Mouse (Mus musculus): Measurements from ENCODE around the gene Tmem203. TPM values are rescaled to one million over a fixed set of nuclear protein-coding genes. Genes with fewer than 3 reads are reported as not detected.

Gene Tmem203
- polyA plus RNA-seq, 1 experiment from 2014 or later: 16.3 TPM

GRCm38 (mm10) chr2:25227406-25227805, 27.8 kb upstream of the Tmem203 start:
- Histone ChIP-seq H3K4me1 (ENCODE audit: control insufficient read depth in 2 of 2, insufficient read depth in 2 of 2, low read length in 2 of 2) (peaks cover 5 to 21% of the 10 kb centered on the region in 2 experiments), H3K27me3 (ENCODE audit: control insufficient read depth, insufficient read depth, low read length) (peaks cover 22% of the 10 kb centered on the region), H3K36me3 (ENCODE audit: control insufficient read depth, insufficient read depth, low read length) (peaks cover 6% of the 10 kb centered on the region; the same call in 1 of the 2 replicates), H3K4me2 (ENCODE audit: low read length) (no peak overlapping the region), H3K9me3 (ENCODE audit: control insufficient read depth, low read length) (no peaks in the 10 kb centered on the region), H3K4me3 (ENCODE audit: control insufficient read depth in 1 of 2, insufficient read depth in 1 of 2, low read depth in 1 of 2, low read length in 2 of 2) (no peak overlapping the region), H3K9ac (ENCODE audit: low read length) (no peak overlapping the region), H3K27ac (replicated peaks in 1 of 2; ENCODE audit: control insufficient read depth in 1 of 2, insufficient read depth in 1 of 2, low read depth in 2 of 2, low read length in 2 of 2) (no peak overlapping the region)
- ATAC-seq (ENCODE audit: insufficient number of reproducible peaks, insufficient read depth, low FRiP score, low read depth): no peak
- 92% methylated on average over 4 of the region's 4 CpGs for WGBS

DNA sequence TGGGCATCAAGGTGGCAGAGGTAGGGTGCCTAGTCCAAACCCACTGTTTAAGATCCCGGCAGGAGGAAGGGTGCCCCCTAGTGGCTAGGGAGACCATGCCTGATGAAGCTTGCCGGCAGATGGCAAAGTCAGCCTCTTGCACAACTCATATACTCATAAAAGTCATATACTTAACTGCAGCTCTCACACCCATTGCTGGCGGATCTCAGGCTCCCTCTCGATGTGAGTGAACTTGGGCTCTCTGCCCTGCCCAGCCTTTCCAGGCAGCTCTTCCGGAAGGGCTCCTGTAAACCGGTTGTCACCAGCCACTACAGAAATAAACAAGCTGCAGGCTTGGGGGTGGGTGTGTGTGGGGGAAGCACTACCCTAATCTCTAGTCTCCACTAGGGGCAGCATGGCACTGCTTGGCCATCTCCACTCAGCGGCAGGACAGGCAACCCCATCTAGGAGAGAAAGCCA, 26.8 kb upstream of the Tmem203 start:
- under 1% methylated on average over 7 of the region's 7 CpGs for WGBS
- Histone ChIP-seq H3K9ac (ENCODE audit: low read length) (peak overlapping the region; percentile 55), H3K27me3 (ENCODE audit: control insufficient read depth, insufficient read depth, low read length) (peaks cover 22% of the 10 kb centered on the region), H3K9me3 (ENCODE audit: control insufficient read depth, low read length) (no peaks in the 10 kb centered on the region), H3K4me3 (ENCODE audit: control insufficient read depth in 1 of 2, insufficient read depth in 1 of 2, low read depth in 1 of 2, low read length in 2 of 2) (peak overlapping the region; percentile 26 to 32), H3K4me2 (ENCODE audit: low read length) (peak overlapping the region; percentile 62), H3K27ac (replicated peaks in 1 of 2; ENCODE audit: control insufficient read depth in 1 of 2, insufficient read depth in 1 of 2, low read depth in 2 of 2, low read length in 2 of 2) (peak overlapping the region; percentile 65 to 73), H3K36me3 (ENCODE audit: control insufficient read depth, insufficient read depth, low read length) (peaks cover 1% of the 10 kb centered on the region; the same call in 1 of the 2 replicates), H3K4me1 (ENCODE audit: control insufficient read depth in 2 of 2, insufficient read depth in 2 of 2, low read length in 2 of 2) (peaks cover 3 to 18% of the 10 kb centered on the region in 2 experiments)
- ATAC-seq (ENCODE audit: insufficient number of reproducible peaks, insufficient read depth, low FRiP score, low read depth): 0 out of 2 replicates have a peak, but pooled peaks have one; percentile 16

GRCm38 (mm10) chr2:25228995-25229530, 26.2 kb upstream of the Tmem203 start:
- Histone ChIP-seq H3K9ac (ENCODE audit: low read length) (no peak overlapping the region), H3K9me3 (ENCODE audit: control insufficient read depth, low read length) (no peaks in the 10 kb centered on the region), H3K4me3 (ENCODE audit: control insufficient read depth in 1 of 2, insufficient read depth in 1 of 2, low read depth in 1 of 2, low read length in 2 of 2) (no peak overlapping the region), H3K4me1 (ENCODE audit: control insufficient read depth in 2 of 2, insufficient read depth in 2 of 2, low read length in 2 of 2) (peaks cover 3 to 16% of the 10 kb centered on the region in 2 experiments), H3K27me3 (ENCODE audit: control insufficient read depth, insufficient read depth, low read length) (peaks cover 22% of the 10 kb centered on the region), H3K36me3 (ENCODE audit: control insufficient read depth, insufficient read depth, low read length) (no peaks in the 10 kb centered on the region), H3K4me2 (ENCODE audit: low read length) (peak overlapping the region; percentile 62), H3K27ac (replicated peaks in 1 of 2; ENCODE audit: control insufficient read depth in 1 of 2, insufficient read depth in 1 of 2, low read depth in 2 of 2, low read length in 2 of 2) (no peak overlapping the region)
- no peak for ATAC-seq (ENCODE audit: insufficient number of reproducible peaks, insufficient read depth, low FRiP score, low read depth)
- WGBS: 62% methylated on average over 6 of the region's 6 CpGs

GRCm38 (mm10) chr2:25229582-25229981, 25.7 kb upstream of the Tmem203 start:
- Histone ChIP-seq H3K4me3 (ENCODE audit: control insufficient read depth in 1 of 2, insufficient read depth in 1 of 2, low read depth in 1 of 2, low read length in 2 of 2) (no peak overlapping the region), H3K27ac (replicated peaks in 1 of 2; ENCODE audit: control insufficient read depth in 1 of 2, insufficient read depth in 1 of 2, low read depth in 2 of 2, low read length in 2 of 2) (no peak overlapping the region), H3K9ac (ENCODE audit: low read length) (no peak overlapping the region), H3K4me2 (ENCODE audit: low read length) (no peak overlapping the region), H3K27me3 (ENCODE audit: control insufficient read depth, insufficient read depth, low read length) (peaks cover 26% of the 10 kb centered on the region), H3K4me1 (ENCODE audit: control insufficient read depth in 2 of 2, insufficient read depth in 2 of 2, low read length in 2 of 2) (peaks cover 3 to 16% of the 10 kb centered on the region in 2 experiments), H3K9me3 (ENCODE audit: control insufficient read depth, low read length) (no peaks in the 10 kb centered on the region), H3K36me3 (ENCODE audit: control insufficient read depth, insufficient read depth, low read length) (no peaks in the 10 kb centered on the region)
- ATAC-seq (ENCODE audit: insufficient number of reproducible peaks, insufficient read depth, low FRiP score, low read depth): no peak
- 74% methylated on average over 5 of the region's 5 CpGs for WGBS

GRCm38 (mm10) chr2:25230581-25230980, 24.7 kb upstream of the Tmem203 start:
- H3K4me1 ChIP-seq (ENCODE audit: control insufficient read depth in 2 of 2, insufficient read depth in 2 of 2, low read length in 2 of 2): peaks cover 3 to 14% of the 10 kb centered on the region in 2 experiments
- ATAC-seq (ENCODE audit: insufficient number of reproducible peaks, insufficient read depth, low FRiP score, low read depth): no peak
- no peaks in the 10 kb centered on the region for H3K36me3 ChIP-seq (ENCODE audit: control insufficient read depth, insufficient read depth, low read length)
- H3K27ac ChIP-seq (replicated peaks in 1 of 2; ENCODE audit: control insufficient read depth in 1 of 2, insufficient read depth in 1 of 2, low read depth in 2 of 2, low read length in 2 of 2): no peak overlapping the region
- H3K27me3 ChIP-seq (ENCODE audit: control insufficient read depth, insufficient read depth, low read length): peaks cover 27% of the 10 kb centered on the region
- H3K9ac ChIP-seq (ENCODE audit: low read length): no peak overlapping the region
- no peak overlapping the region for H3K4me3 ChIP-seq (ENCODE audit: control insufficient read depth in 1 of 2, insufficient read depth in 1 of 2, low read depth in 1 of 2, low read length in 2 of 2)
- 82% methylated on average over 7 of the region's 7 CpGs for WGBS
- no peak overlapping the region for H3K4me2 ChIP-seq (ENCODE audit: low read length)
- H3K9me3 ChIP-seq (ENCODE audit: control insufficient read depth, low read length): no peaks in the 10 kb centered on the region

GRCm38 (mm10) chr2:25231038-25231437, 24.2 kb upstream of the Tmem203 start:
- no peak overlapping the region for H3K4me2 ChIP-seq (ENCODE audit: low read length)
- H3K4me3 ChIP-seq (ENCODE audit: control insufficient read depth in 1 of 2, insufficient read depth in 1 of 2, low read depth in 1 of 2, low read length in 2 of 2): no peak overlapping the region
- H3K4me1 ChIP-seq (ENCODE audit: control insufficient read depth in 2 of 2, insufficient read depth in 2 of 2, low read length in 2 of 2): peaks cover 3 to 10% of the 10 kb centered on the region in 2 experiments; a peak in 3 of 4 replicates
- WGBS: 45% methylated on average over 12 of the region's 12 CpGs
- peaks cover 27% of the 10 kb centered on the region for H3K27me3 ChIP-seq (ENCODE audit: control insufficient read depth, insufficient read depth, low read length)
- H3K27ac ChIP-seq (replicated peaks in 1 of 2; ENCODE audit: control insufficient read depth in 1 of 2, insufficient read depth in 1 of 2, low read depth in 2 of 2, low read length in 2 of 2): no peak overlapping the region
- no peak for ATAC-seq (ENCODE audit: insufficient number of reproducible peaks, insufficient read depth, low FRiP score, low read depth)
- no peaks in the 10 kb centered on the region for H3K36me3 ChIP-seq (ENCODE audit: control insufficient read depth, insufficient read depth, low read length)
- H3K9me3 ChIP-seq (ENCODE audit: control insufficient read depth, low read length): no peaks in the 10 kb centered on the region
- H3K9ac ChIP-seq (ENCODE audit: low read length): no peak overlapping the region

- no peak for ATAC-seq (ENCODE audit: insufficient number of reproducible peaks, insufficient read depth, low FRiP score, low read depth)
- H3K9me3 ChIP-seq (ENCODE audit: control insufficient read depth, low read length): no peaks in the 10 kb centered on the region
- 73% methylated on average over 4 of the region's 4 CpGs for WGBS
- H3K9ac ChIP-seq (ENCODE audit: low read length): no peak overlapping the region
- no peak overlapping the region for H3K4me3 ChIP-seq (ENCODE audit: control insufficient read depth in 1 of 2, insufficient read depth in 1 of 2, low read depth in 1 of 2, low read length in 2 of 2)
- no peak overlapping the region for H3K4me2 ChIP-seq (ENCODE audit: low read length)
- H3K27me3 ChIP-seq (ENCODE audit: control insufficient read depth, insufficient read depth, low read length): peaks cover 27% of the 10 kb centered on the region
- no peak overlapping the region for H3K27ac ChIP-seq (replicated peaks in 1 of 2; ENCODE audit: control insufficient read depth in 1 of 2, insufficient read depth in 1 of 2, low read depth in 2 of 2, low read length in 2 of 2)
- peaks cover 3 to 4% of the 10 kb centered on the region in 2 experiments; a peak in 2 of 4 replicates for H3K4me1 ChIP-seq (ENCODE audit: control insufficient read depth in 2 of 2, insufficient read depth in 2 of 2, low read length in 2 of 2)
- H3K36me3 ChIP-seq (ENCODE audit: control insufficient read depth, insufficient read depth, low read length): no peaks in the 10 kb centered on the region
Observed at GRCm38 (mm10) chr2:25233421-25233820, 21.8 kb upstream of the Tmem203 start.

DNA sequence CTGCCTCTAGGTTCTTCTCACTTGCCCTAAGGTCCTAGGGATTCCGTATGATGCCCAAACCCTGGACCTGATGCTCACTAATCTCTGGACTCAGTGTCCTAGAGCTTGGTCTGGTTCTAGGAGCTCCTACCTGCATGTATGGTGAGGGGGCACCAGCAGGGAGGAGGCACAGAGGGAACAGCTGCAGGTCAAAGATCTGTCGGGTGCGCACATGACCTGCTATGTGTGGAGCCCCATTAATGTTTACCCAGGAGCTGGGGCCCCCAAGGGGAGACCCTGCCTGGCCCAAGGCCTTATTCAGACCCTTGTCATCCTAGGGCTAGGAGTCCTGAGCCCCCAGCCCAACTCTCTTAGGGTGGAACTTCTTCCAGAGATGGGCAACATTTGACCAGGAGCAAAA, 21.2 kb upstream of the Tmem203 start, which contains the start of gene Slc34a3:
Gene Slc34a3 (minus strand): TSS at position 315 of the 400 bp plus-strand sequence.
- no peak within 1 kb of the TSS for H3K9ac ChIP-seq (ENCODE audit: low read length)
- no peak for ATAC-seq (ENCODE audit: insufficient number of reproducible peaks, insufficient read depth, low FRiP score, low read depth)

More for the DNA sequence above, 21.2 kb upstream of the Tmem203 start, which contains the start of gene Slc34a3:
- Histone ChIP-seq H3K27me3 (ENCODE audit: control insufficient read depth, insufficient read depth, low read length) (peaks cover 27% of the 10 kb centered on the region), H3K36me3 (ENCODE audit: control insufficient read depth, insufficient read depth, low read length) (no peaks in the 10 kb centered on the region), H3K4me2 (ENCODE audit: low read length) (no peak within 1 kb of the TSS), H3K4me1 (ENCODE audit: control insufficient read depth in 2 of 2, insufficient read depth in 2 of 2, low read length in 2 of 2) (0 out of 4 replicates have a peak, but pooled peaks cover 0 to under 1% of the 10 kb centered on the region in 2 experiments), H3K4me3 (ENCODE audit: control insufficient read depth in 1 of 2, insufficient read depth in 1 of 2, low read depth in 1 of 2, low read length in 2 of 2) (no peak within 1 kb of the TSS), H3K27ac (replicated peaks in 1 of 2; ENCODE audit: control insufficient read depth in 1 of 2, insufficient read depth in 1 of 2, low read depth in 2 of 2, low read length in 2 of 2) (no peak within 1 kb of the TSS), H3K9me3 (ENCODE audit: control insufficient read depth, low read length) (no peaks in the 10 kb centered on the region)
- WGBS: 76% methylated on average over 3 of the region's 3 CpGs

All from heart, embryonic 14.5 days (tissue).